Mouse (Mus musculus): Measurements from ENCODE around the gene Rif1. TPM values are rescaled to one million over a fixed set of nuclear protein-coding genes. Genes with fewer than 3 reads are reported as not detected.

Gene Rif1
- total and polyA plus RNA-seq, 3 experiments, result 19.3 to 193 (median 145) TPM

DNA sequence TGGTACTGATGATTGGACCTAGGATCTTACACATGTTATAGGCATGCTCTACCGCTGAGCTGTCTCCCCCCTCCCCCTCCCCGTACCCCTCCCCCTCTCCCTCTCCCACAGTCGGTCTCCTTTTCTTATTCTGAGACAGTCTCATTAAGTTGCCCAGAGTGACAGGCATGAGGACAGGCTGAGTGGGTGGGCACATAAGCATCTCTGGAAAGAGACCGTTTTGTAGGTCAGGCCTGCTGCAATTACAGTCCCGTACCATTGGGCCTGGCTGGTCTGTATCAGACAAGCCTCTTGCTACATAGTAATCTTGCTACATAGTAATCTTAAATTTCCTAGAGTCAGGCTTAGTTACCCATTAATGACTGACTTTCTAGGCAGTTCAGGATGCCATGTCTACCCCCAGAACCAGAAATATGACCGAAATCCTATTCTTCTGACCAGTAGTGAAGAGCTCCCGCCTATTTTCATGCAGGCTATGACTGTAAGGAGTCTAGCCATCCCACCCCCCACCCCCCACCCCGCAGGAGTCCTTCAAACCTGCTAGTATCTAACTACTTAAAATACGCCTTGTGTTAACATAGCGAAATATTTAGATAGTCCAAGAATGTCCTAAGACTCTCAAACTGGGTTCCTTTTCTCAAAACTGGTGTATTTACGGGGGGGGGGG lies 35.6 kb upstream of the Rif1 start:
- Histone ChIP-seq H3K4me3 (ENCODE audit: low read depth, low read length) (no peak overlapping the region), H3K27me3 (ENCODE audit: insufficient read depth, low read length) (peaks cover 2% of the 10 kb centered on the region; the same call in 1 of the 2 replicates), H3K36me3 (replicated peaks) (no peaks in the 10 kb centered on the region), H3K9me3 (replicated peaks) (no peaks in the 10 kb centered on the region), H3K4me1 (ENCODE audit: insufficient read depth, low read depth, low read length) (no peaks in the 10 kb centered on the region)
- DNase-seq (ENCODE audit: low spot score), result no peak
- no peak for ATAC-seq (ENCODE audit: extremely low read depth, insufficient number of reproducible peaks, low FRiP score, poor library complexity, severe bottlenecking)
- TF ChIP-seq POLR2AphosphoS5 (IDR thresholded peaks at IDR 0.05; ENCODE audit: insufficient replicate concordance, low read depth, low read length) (no peak), GATA2 (IDR thresholded peaks at IDR 0.05; ENCODE audit: borderline replicate concordance, low read depth, low read length) (no peak), TAL1 (conservative IDR thresholded peaks at IDR 0.05; ENCODE audit: low read depth, low read length) (no peak), CTCF (IDR thresholded peaks at IDR 0.05; ENCODE audit: low read depth, low read length) (no peak), GATA1 (IDR thresholded peaks at IDR 0.05; ENCODE audit: borderline replicate concordance, low read length) (no peak)

DNA sequence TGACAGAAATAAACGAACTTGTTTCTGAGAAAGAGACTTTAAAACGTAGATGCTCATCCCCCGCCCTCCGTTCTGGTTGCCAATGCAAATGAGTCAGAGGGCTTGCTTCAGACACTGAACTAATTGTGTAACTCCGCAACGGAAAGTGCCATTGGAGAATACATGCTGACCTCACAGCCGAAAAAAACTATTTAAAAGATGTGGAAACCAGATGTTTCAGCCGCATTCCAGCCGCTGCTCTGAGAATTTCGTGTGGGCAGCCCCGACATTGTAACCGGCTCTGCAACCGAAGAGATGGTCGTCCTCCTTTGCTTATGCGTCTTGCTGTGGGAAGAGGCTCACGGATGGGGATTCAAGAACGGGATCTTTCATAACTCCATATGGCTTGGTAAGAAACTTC lies 34.8 kb upstream of the Rif1 start, which contains the start of gene Tnfaip6:
Gene Tnfaip6 (plus strand): TSS at position 128 of the 400 bp plus-strand sequence.
- TF ChIP-seq POLR2AphosphoS5 (IDR thresholded peaks at IDR 0.05; ENCODE audit: insufficient replicate concordance, low read depth, low read length) (no peak), CTCF (IDR thresholded peaks at IDR 0.05; ENCODE audit: low read depth, low read length) (no peak), TAL1 (conservative IDR thresholded peaks at IDR 0.05; ENCODE audit: low read depth, low read length) (no peak), GATA1 (IDR thresholded peaks at IDR 0.05; ENCODE audit: borderline replicate concordance, low read length) (no peak), GATA2 (IDR thresholded peaks at IDR 0.05; ENCODE audit: borderline replicate concordance, low read depth, low read length) (no peak)

DNA sequence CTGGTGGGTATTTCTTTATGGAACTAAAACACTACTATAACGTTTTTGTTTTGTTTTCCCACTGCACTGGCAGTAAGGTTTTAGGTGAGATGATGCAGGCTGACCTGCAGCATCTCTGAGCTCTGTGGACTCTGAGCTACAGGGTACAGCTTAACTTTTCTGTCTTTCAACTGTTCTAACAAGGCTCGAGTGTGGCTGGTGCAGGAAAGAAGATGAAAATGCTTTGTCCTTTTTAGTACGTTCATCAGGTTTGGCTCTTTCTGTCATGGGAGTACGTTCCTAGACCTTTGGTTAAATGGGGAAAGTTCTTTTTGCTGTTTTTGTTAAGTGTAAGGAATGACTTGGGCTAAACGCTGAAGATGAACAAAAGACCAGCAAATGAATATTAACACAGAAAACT lies 34.1 kb upstream of the Rif1 start:
- no peak for ATAC-seq (ENCODE audit: extremely low read depth, insufficient number of reproducible peaks, low FRiP score, poor library complexity, severe bottlenecking)
- H3K4me1 ChIP-seq (ENCODE audit: insufficient read depth, low read depth, low read length), result no peaks in the 10 kb centered on the region
- no peaks in the 10 kb centered on the region for H3K9me3 ChIP-seq (replicated peaks)
- TF ChIP-seq CTCF (IDR thresholded peaks at IDR 0.05; ENCODE audit: low read depth, low read length) (no peak), GATA1 (IDR thresholded peaks at IDR 0.05; ENCODE audit: borderline replicate concordance, low read length) (no peak), TAL1 (conservative IDR thresholded peaks at IDR 0.05; ENCODE audit: low read depth, low read length) (no peak), POLR2AphosphoS5 (IDR thresholded peaks at IDR 0.05; ENCODE audit: insufficient replicate concordance, low read depth, low read length) (no peak), GATA2 (IDR thresholded peaks at IDR 0.05; ENCODE audit: borderline replicate concordance, low read depth, low read length) (no peak)
- no peak for DNase-seq (ENCODE audit: low spot score)
- no peak overlapping the region for H3K4me3 ChIP-seq (ENCODE audit: low read depth, low read length)
- H3K27me3 ChIP-seq (ENCODE audit: insufficient read depth, low read length), result peaks cover 2% of the 10 kb centered on the region; the same call in 1 of the 2 replicates
- H3K36me3 ChIP-seq (replicated peaks), result no peaks in the 10 kb centered on the region

More for the DNA sequence above, 34.8 kb upstream of the Rif1 start, which contains the start of gene Tnfaip6:
- no peaks in the 10 kb centered on the region for H3K4me1 ChIP-seq (ENCODE audit: insufficient read depth, low read depth, low read length)
- H3K4me3 ChIP-seq (ENCODE audit: low read depth, low read length), result no peak within 1 kb of the TSS
- H3K36me3 ChIP-seq (replicated peaks), result no peaks in the 10 kb centered on the region
- no peaks in the 10 kb centered on the region for H3K9me3 ChIP-seq (replicated peaks)
- H3K27me3 ChIP-seq (ENCODE audit: insufficient read depth, low read length), result peaks cover 2% of the 10 kb centered on the region; the same call in 1 of the 2 replicates
- DNase-seq (ENCODE audit: low spot score), result no peak
- no peak for ATAC-seq (ENCODE audit: extremely low read depth, insufficient number of reproducible peaks, low FRiP score, poor library complexity, severe bottlenecking)

DNA sequence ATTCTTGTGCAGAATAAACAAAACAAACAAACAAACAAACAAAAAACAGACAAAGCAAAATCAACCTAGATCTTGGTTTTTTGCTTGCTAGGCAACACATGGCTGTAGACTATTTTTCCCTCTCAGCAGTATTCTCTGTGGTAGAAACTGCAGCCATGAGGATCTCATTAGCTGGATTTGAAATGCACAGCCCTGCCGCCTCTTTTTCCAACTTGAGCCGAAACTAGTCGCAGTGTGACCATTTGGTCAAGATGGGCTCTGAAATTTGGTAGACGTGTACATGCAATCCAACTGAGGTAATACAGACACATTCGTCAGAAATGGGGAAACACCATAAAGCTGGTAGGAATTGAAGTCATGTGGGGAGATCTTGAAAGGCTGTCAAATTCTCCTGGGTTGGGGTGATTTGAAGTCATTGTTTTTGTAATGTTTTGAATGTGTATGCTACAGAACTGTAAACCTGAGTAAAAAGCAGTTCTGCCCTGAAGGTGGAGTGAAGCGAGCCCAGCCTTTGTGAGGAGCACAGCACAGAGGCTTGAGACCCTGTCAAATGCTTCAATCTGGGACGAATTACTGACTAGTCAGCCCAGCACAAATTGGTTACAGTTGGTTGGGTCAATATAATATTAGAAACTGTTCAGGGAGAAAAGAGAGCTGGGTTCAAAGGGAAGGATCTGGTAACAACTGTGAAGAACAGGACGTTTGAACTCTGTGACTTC lies 33.4 kb upstream of the Rif1 start:
- no peak overlapping the region for H3K4me3 ChIP-seq (ENCODE audit: low read depth, low read length)
- H3K9me3 ChIP-seq (replicated peaks), result no peaks in the 10 kb centered on the region
- DNase-seq (ENCODE audit: low spot score), result no peak
- TF ChIP-seq TAL1 (conservative IDR thresholded peaks at IDR 0.05; ENCODE audit: low read depth, low read length) (no peak), POLR2AphosphoS5 (IDR thresholded peaks at IDR 0.05; ENCODE audit: insufficient replicate concordance, low read depth, low read length) (no peak), GATA1 (IDR thresholded peaks at IDR 0.05; ENCODE audit: borderline replicate concordance, low read length) (no peak), GATA2 (IDR thresholded peaks at IDR 0.05; ENCODE audit: borderline replicate concordance, low read depth, low read length) (no peak), CTCF (IDR thresholded peaks at IDR 0.05; ENCODE audit: low read depth, low read length) (no peak)
- no peaks in the 10 kb centered on the region for H3K4me1 ChIP-seq (ENCODE audit: insufficient read depth, low read depth, low read length)
- peaks cover 2% of the 10 kb centered on the region; the same call in 1 of the 2 replicates for H3K27me3 ChIP-seq (ENCODE audit: insufficient read depth, low read length)
- no peaks in the 10 kb centered on the region for H3K36me3 ChIP-seq (replicated peaks)
- no peak for ATAC-seq (ENCODE audit: extremely low read depth, insufficient number of reproducible peaks, low FRiP score, poor library complexity, severe bottlenecking)

DNA sequence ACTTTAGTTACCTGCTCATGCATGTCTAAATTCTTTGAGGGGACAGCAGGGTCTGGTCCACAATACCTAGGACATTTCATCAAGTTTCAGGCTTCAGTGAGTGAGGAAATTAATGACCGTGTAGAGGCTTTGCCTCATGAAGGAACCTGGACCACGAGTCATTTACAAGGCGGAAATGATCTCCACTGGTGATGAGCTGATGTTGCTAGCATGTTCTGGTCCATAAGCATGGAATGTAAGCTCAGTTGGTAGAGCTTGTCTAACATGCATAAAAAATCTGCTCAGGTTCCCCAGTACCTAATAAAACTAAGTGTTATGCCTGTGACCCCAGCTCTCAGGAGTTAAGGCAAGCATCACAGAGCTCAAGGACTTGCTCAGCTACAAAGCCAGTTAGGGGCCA lies 30.5 kb upstream of the Rif1 start:
- TF ChIP-seq POLR2AphosphoS5 (IDR thresholded peaks at IDR 0.05; ENCODE audit: insufficient replicate concordance, low read depth, low read length) (no peak), CTCF (IDR thresholded peaks at IDR 0.05; ENCODE audit: low read depth, low read length) (no peak), TAL1 (conservative IDR thresholded peaks at IDR 0.05; ENCODE audit: low read depth, low read length) (no peak), GATA2 (IDR thresholded peaks at IDR 0.05; ENCODE audit: borderline replicate concordance, low read depth, low read length) (no peak), GATA1 (IDR thresholded peaks at IDR 0.05; ENCODE audit: borderline replicate concordance, low read length) (no peak)
- Histone ChIP-seq H3K4me1 (ENCODE audit: insufficient read depth, low read depth, low read length) (no peaks in the 10 kb centered on the region), H3K27me3 (ENCODE audit: insufficient read depth, low read length) (no peaks in the 10 kb centered on the region; the same call in 1 of the 2 replicates), H3K9me3 (replicated peaks) (no peaks in the 10 kb centered on the region), H3K36me3 (replicated peaks) (no peaks in the 10 kb centered on the region), H3K4me3 (ENCODE audit: low read depth, low read length) (no peak overlapping the region)
- DNase-seq (ENCODE audit: low spot score) (no peak), ATAC-seq (ENCODE audit: extremely low read depth, insufficient number of reproducible peaks, low FRiP score, poor library complexity, severe bottlenecking) (no peak)

DNA sequence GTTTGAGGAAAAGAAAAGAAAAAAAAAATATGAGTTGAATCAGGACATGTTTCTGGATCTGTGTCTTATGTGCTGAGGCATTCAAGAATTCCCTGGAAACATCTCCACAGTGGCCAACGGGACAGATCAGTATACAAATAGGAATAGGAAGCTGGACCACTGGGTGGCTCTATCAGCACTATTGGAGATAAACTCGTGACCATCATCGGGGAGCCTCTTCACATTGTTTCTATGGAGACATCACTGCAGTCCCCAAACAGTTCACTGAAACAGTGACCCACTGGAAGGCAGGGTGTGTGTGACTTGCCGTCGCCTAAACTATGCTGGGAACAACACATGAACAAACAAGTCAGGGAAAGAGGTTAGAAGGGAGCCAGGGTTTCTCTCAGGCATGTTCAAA lies 29.9 kb upstream of the Rif1 start:
- ATAC-seq (ENCODE audit: extremely low read depth, insufficient number of reproducible peaks, low FRiP score, poor library complexity, severe bottlenecking) (no peak), DNase-seq (ENCODE audit: low spot score) (no peak)
- Histone ChIP-seq H3K4me3 (ENCODE audit: low read depth, low read length) (no peak overlapping the region), H3K27me3 (ENCODE audit: insufficient read depth, low read length) (no peaks in the 10 kb centered on the region; the same call in 1 of the 2 replicates), H3K36me3 (replicated peaks) (no peaks in the 10 kb centered on the region), H3K9me3 (replicated peaks) (no peaks in the 10 kb centered on the region), H3K4me1 (ENCODE audit: insufficient read depth, low read depth, low read length) (no peaks in the 10 kb centered on the region)
- no peak for TF ChIP-seq CTCF (IDR thresholded peaks at IDR 0.05; ENCODE audit: low read depth, low read length)
- TF ChIP-seq GATA2 (IDR thresholded peaks at IDR 0.05; ENCODE audit: borderline replicate concordance, low read depth, low read length), result no peak
- TF ChIP-seq POLR2AphosphoS5 (IDR thresholded peaks at IDR 0.05; ENCODE audit: insufficient replicate concordance, low read depth, low read length), result no peak
- TF ChIP-seq GATA1 (IDR thresholded peaks at IDR 0.05; ENCODE audit: borderline replicate concordance, low read length), result no peak
- no peak for TF ChIP-seq TAL1 (conservative IDR thresholded peaks at IDR 0.05; ENCODE audit: low read depth, low read length)

Data from G1E (cell line).